Mouse (Mus musculus): ENCODE data around the gene Trpv3. TPM values are rescaled to one million over a fixed set of nuclear protein-coding genes. Genes with fewer than 3 reads are reported as not detected.

The Trpv3 gene
- total and polyA plus RNA-seq, 2 experiments from 2014 or later, result 0.24 to 0.52 TPM

GRCm38 (mm10) chr11:73323906-73324830 is 57.0 kb downstream of the Trpv3 start:
- H3K36me3 ChIP-seq (ENCODE audit: insufficient read depth, low read length), result no peaks in the 10 kb centered on the region
- H3K4me1 ChIP-seq (ENCODE audit: insufficient read depth, low read length), result no peaks in the 10 kb centered on the region
- no peak overlapping the region for H3K27ac ChIP-seq
- no peaks in the 10 kb centered on the region for H3K27me3 ChIP-seq (ENCODE audit: insufficient read depth, low read length)
- H3K4me3 ChIP-seq (ENCODE audit: low read length), result no peak overlapping the region
- no peak for TF ChIP-seq CTCF (IDR thresholded peaks at IDR 0.05; ENCODE audit: low read depth)
- H3K9ac ChIP-seq (replicated peaks; ENCODE audit: low read length), result no peak overlapping the region
- DNase-seq (ENCODE audit: low spot score) (no peak), ATAC-seq (no peak)
- WGBS, result 74% methylated on average over 9 of the region's 9 CpGs
- H3K4me2 ChIP-seq (ENCODE audit: low read depth, low read length), result no peak overlapping the region
- H3K9me3 ChIP-seq (ENCODE audit: low read length), result no peaks in the 10 kb centered on the region

- no peak for ATAC-seq
- no peaks in the 10 kb centered on the region for H3K27me3 ChIP-seq (ENCODE audit: insufficient read depth, low read length)
- TF ChIP-seq CTCF (IDR thresholded peaks at IDR 0.05; ENCODE audit: low read depth), result no peak
- H3K9me3 ChIP-seq (ENCODE audit: low read length), result no peaks in the 10 kb centered on the region
- no peak overlapping the region for H3K4me2 ChIP-seq (ENCODE audit: low read depth, low read length)
- H3K4me1 ChIP-seq (ENCODE audit: insufficient read depth, low read length), result no peaks in the 10 kb centered on the region
- no peak overlapping the region for H3K9ac ChIP-seq (replicated peaks; ENCODE audit: low read length)
- 50% methylated on average over 12 of the region's 12 CpGs for WGBS
- H3K36me3 ChIP-seq (ENCODE audit: insufficient read depth, low read length), result no peaks in the 10 kb centered on the region
- peak; percentile 13 for DNase-seq (ENCODE audit: low spot score)
- H3K4me3 ChIP-seq (ENCODE audit: low read length), result no peak overlapping the region
- H3K27ac ChIP-seq, result peak overlapping the region; percentile 58; the same call in 1 of the 2 replicates
These were observed 59.3 kb downstream of the Trpv3 start for GRCm38 (mm10) chr11:73326485-73326886.

GRCm38 (mm10) chr11:73327361-73327760 is 60.2 kb downstream of the Trpv3 start:
- Histone ChIP-seq H3K4me1 (ENCODE audit: insufficient read depth, low read length) (no peaks in the 10 kb centered on the region), H3K4me3 (ENCODE audit: low read length) (no peak overlapping the region), H3K36me3 (ENCODE audit: insufficient read depth, low read length) (no peaks in the 10 kb centered on the region), H3K4me2 (ENCODE audit: low read depth, low read length) (no peak overlapping the region), H3K27ac (peak overlapping the region; percentile 20; the same call in 1 of the 2 replicates), H3K9me3 (ENCODE audit: low read length) (no peaks in the 10 kb centered on the region), H3K27me3 (ENCODE audit: insufficient read depth, low read length) (no peaks in the 10 kb centered on the region), H3K9ac (replicated peaks; ENCODE audit: low read length) (no peak overlapping the region)
- no peak for ATAC-seq
- WGBS, result 49% methylated on average over 4 of the region's 4 CpGs
- DNase-seq (ENCODE audit: low spot score), result peak; percentile 26
- no peak for TF ChIP-seq CTCF (IDR thresholded peaks at IDR 0.05; ENCODE audit: low read depth)

- Histone ChIP-seq H3K27me3 (ENCODE audit: insufficient read depth, low read length) (no peaks in the 10 kb centered on the region), H3K4me1 (ENCODE audit: insufficient read depth, low read length) (no peaks in the 10 kb centered on the region), H3K4me2 (ENCODE audit: low read depth, low read length) (no peak within 1 kb of the TSS), H3K4me3 (ENCODE audit: low read length) (no peak within 1 kb of the TSS), H3K36me3 (ENCODE audit: insufficient read depth, low read length) (no peaks in the 10 kb centered on the region), H3K9me3 (ENCODE audit: low read length) (no peaks in the 10 kb centered on the region), H3K27ac (no peak within 1 kb of the TSS), H3K9ac (replicated peaks; ENCODE audit: low read length) (no peak within 1 kb of the TSS)
- ATAC-seq (no peak), DNase-seq (ENCODE audit: low spot score) (no peak)
- WGBS, result 83% methylated on average over 27 of the region's 27 CpGs
- no peak for TF ChIP-seq CTCF (IDR thresholded peaks at IDR 0.05; ENCODE audit: low read depth)
These were observed 62.3 kb downstream of the Trpv3 start, which contains the start of the genes Aspa, Gm49340 and Spata22 for GRCm38 (mm10) chr11:73329442-73329841. Aspa (minus strand) TSS chr11:73329596. Gm49340 (plus strand) TSS chr11:73329741. Spata22 (plus strand) TSS chr11:73329741.

- H3K4me1 ChIP-seq (ENCODE audit: insufficient read depth, low read length), result no peaks in the 10 kb centered on the region
- TF ChIP-seq CTCF (IDR thresholded peaks at IDR 0.05; ENCODE audit: low read depth), result no peak
- peak; percentile 28 for DNase-seq (ENCODE audit: low spot score)
- no peaks in the 10 kb centered on the region for H3K36me3 ChIP-seq (ENCODE audit: insufficient read depth, low read length)
- H3K27me3 ChIP-seq (ENCODE audit: insufficient read depth, low read length), result no peaks in the 10 kb centered on the region
- 59% methylated on average over 2 of the region's 2 CpGs for WGBS
- H3K9ac ChIP-seq (replicated peaks; ENCODE audit: low read length), result no peak overlapping the region
- no peak overlapping the region for H3K4me3 ChIP-seq (ENCODE audit: low read length)
- peak overlapping the region; percentile 69; the same call in 1 of the 2 replicates for H3K27ac ChIP-seq
- no peak overlapping the region for H3K4me2 ChIP-seq (ENCODE audit: low read depth, low read length)
- no peak for ATAC-seq
- no peaks in the 10 kb centered on the region for H3K9me3 ChIP-seq (ENCODE audit: low read length)
These were observed 66.2 kb downstream of the Trpv3 start for GRCm38 (mm10) chr11:73333357-73333756.

GRCm38 (mm10) chr11:73336919-73337318 is 69.7 kb downstream of the Trpv3 start:
- Histone ChIP-seq H3K27ac (no peak overlapping the region), H3K4me1 (ENCODE audit: insufficient read depth, low read length) (no peaks in the 10 kb centered on the region), H3K27me3 (ENCODE audit: insufficient read depth, low read length) (no peaks in the 10 kb centered on the region), H3K36me3 (ENCODE audit: insufficient read depth, low read length) (no peaks in the 10 kb centered on the region), H3K4me2 (ENCODE audit: low read depth, low read length) (no peak overlapping the region), H3K9me3 (ENCODE audit: low read length) (no peaks in the 10 kb centered on the region), H3K9ac (replicated peaks; ENCODE audit: low read length) (no peak overlapping the region), H3K4me3 (ENCODE audit: low read length) (no peak overlapping the region)
- no peak for TF ChIP-seq CTCF (IDR thresholded peaks at IDR 0.05; ENCODE audit: low read depth)
- DNase-seq (ENCODE audit: low spot score), result no peak
- ATAC-seq, result no peak
- WGBS, result 89% methylated on average over 4 of the region's 4 CpGs

Other genes starting within 250 kb of the Trpv3 start
- 27.4 and 32.5 TPM in 2 replicates for gene Camkk1, start 248.4 kb upstream of the Trpv3 start, total RNA-seq (2014; rRNA removed)
- gene Camkk1, start 248.4 kb upstream of the Trpv3 start, polyA plus RNA-seq (2015; fragmentation: Nextera tagmentation; extraction: Ambion mirVana), result 26.5 and 26.7 TPM in 2 replicates
- 5.2 and 6.9 TPM in 2 replicates for gene Ncbp3, start 219.6 kb upstream of the Trpv3 start, total RNA-seq (2014; rRNA removed)
- gene Ncbp3, start 219.6 kb upstream of the Trpv3 start, polyA plus RNA-seq (2015; fragmentation: Nextera tagmentation; extraction: Ambion mirVana), result 7.3 and 7.7 TPM in 2 replicates
- 0.16 and 0.18 TPM in 2 replicates for gene Itgae, start 176.8 kb upstream of the Trpv3 start, total RNA-seq (2014; rRNA removed)
- 0.14 and 0.31 TPM in 2 replicates for gene Itgae, start 176.8 kb upstream of the Trpv3 start, polyA plus RNA-seq (2015; fragmentation: Nextera tagmentation; extraction: Ambion mirVana)
- 1.8 and 3.3 TPM in 2 replicates for gene Haspin, start 129.1 kb upstream of the Trpv3 start, total RNA-seq (2014; rRNA removed)
- 2.4 and 3.4 TPM in 2 replicates for gene Haspin, start 129.1 kb upstream of the Trpv3 start, polyA plus RNA-seq (2015; fragmentation: Nextera tagmentation; extraction: Ambion mirVana)
- 1.2 and 3.5 TPM in 2 replicates for gene P2rx5, start 107.0 kb upstream of the Trpv3 start, total RNA-seq (2014; rRNA removed)
- 0.48 and 0.97 TPM in 2 replicates for gene P2rx5, start 107.0 kb upstream of the Trpv3 start, polyA plus RNA-seq (2015; fragmentation: Nextera tagmentation; extraction: Ambion mirVana)
- gene Emc6, start 90.4 kb upstream of the Trpv3 start, total RNA-seq (2014; rRNA removed), result 113 and 156 TPM in 2 replicates
- 188 and 191 TPM in 2 replicates for gene Emc6, start 90.4 kb upstream of the Trpv3 start, polyA plus RNA-seq (2015; fragmentation: Nextera tagmentation; extraction: Ambion mirVana)
- gene Tax1bp3, start 90.3 kb upstream of the Trpv3 start, total RNA-seq (2014; rRNA removed), result 34.7 and 46.4 TPM in 2 replicates
- 95.7 and 97.7 TPM in 2 replicates for gene Tax1bp3, start 90.3 kb upstream of the Trpv3 start, polyA plus RNA-seq (2015; fragmentation: Nextera tagmentation; extraction: Ambion mirVana)
- gene Ctns, start 68.3 kb upstream of the Trpv3 start, total RNA-seq (2014; rRNA removed), result 20.2 and 20.9 TPM in 2 replicates
- gene Ctns, start 68.3 kb upstream of the Trpv3 start, polyA plus RNA-seq (2015; fragmentation: Nextera tagmentation; extraction: Ambion mirVana), result 13.0 and 14.0 TPM in 2 replicates
- 2.2 and 3.4 TPM in 2 replicates for gene Shpk, start 67.9 kb upstream of the Trpv3 start, total RNA-seq (2014; rRNA removed)
- 2.2 and 2.8 TPM in 2 replicates for gene Shpk, start 67.9 kb upstream of the Trpv3 start, polyA plus RNA-seq (2015; fragmentation: Nextera tagmentation; extraction: Ambion mirVana)
- 0.63 and 1.6 TPM in 2 replicates for gene Trpv1, start 33.1 kb upstream of the Trpv3 start, total RNA-seq (2014; rRNA removed)
- gene Trpv1, start 33.1 kb upstream of the Trpv3 start, polyA plus RNA-seq (2015; fragmentation: Nextera tagmentation; extraction: Ambion mirVana), result 0.29 and 0.30 TPM in 2 replicates
- 5.9 and 7.8 TPM in 2 replicates for gene Aspa, start 62.2 kb downstream of the Trpv3 start, total RNA-seq (2014; rRNA removed)
- gene Aspa, start 62.2 kb downstream of the Trpv3 start, polyA plus RNA-seq (2015; fragmentation: Nextera tagmentation; extraction: Ambion mirVana), result 7.3 and 8.3 TPM in 2 replicates
- not detected in 2 replicates for gene Gm49340, start 62.4 kb downstream of the Trpv3 start, total RNA-seq (2014; rRNA removed)
- gene Gm49340, start 62.4 kb downstream of the Trpv3 start, polyA plus RNA-seq (2015; fragmentation: Nextera tagmentation; extraction: Ambion mirVana), result not detected in 2 replicates
- gene Spata22, start 62.4 kb downstream of the Trpv3 start, total RNA-seq (2014; rRNA removed), result not detected in 2 replicates
- 0.33 and 0.34 TPM in 2 replicates for gene Spata22, start 62.4 kb downstream of the Trpv3 start, polyA plus RNA-seq (2015; fragmentation: Nextera tagmentation; extraction: Ambion mirVana)
- not detected in 2 replicates for gene Olfr20, start 83.4 kb downstream of the Trpv3 start, total RNA-seq (2014; rRNA removed)
- not detected in 2 replicates for gene Olfr20, start 83.4 kb downstream of the Trpv3 start, polyA plus RNA-seq (2015; fragmentation: Nextera tagmentation; extraction: Ambion mirVana)
- gene Olfr376, start 103.9 kb downstream of the Trpv3 start, total RNA-seq (2014; rRNA removed), result not detected in 2 replicates
- not detected in 2 replicates for gene Olfr376, start 103.9 kb downstream of the Trpv3 start, polyA plus RNA-seq (2015; fragmentation: Nextera tagmentation; extraction: Ambion mirVana)
- not detected in 2 replicates for gene Olfr1, start 132.2 kb downstream of the Trpv3 start, total RNA-seq (2014; rRNA removed)
- not detected in 2 replicates for gene Olfr1, start 132.2 kb downstream of the Trpv3 start, polyA plus RNA-seq (2015; fragmentation: Nextera tagmentation; extraction: Ambion mirVana)
- not detected in 2 replicates for gene Olfr378, start 161.1 kb downstream of the Trpv3 start, total RNA-seq (2014; rRNA removed)
- not detected in 2 replicates for gene Olfr378, start 161.1 kb downstream of the Trpv3 start, polyA plus RNA-seq (2015; fragmentation: Nextera tagmentation; extraction: Ambion mirVana)
- not detected in 2 replicates for gene Olfr380, start 190.1 kb downstream of the Trpv3 start, total RNA-seq (2014; rRNA removed)
- gene Olfr380, start 190.1 kb downstream of the Trpv3 start, polyA plus RNA-seq (2015; fragmentation: Nextera tagmentation; extraction: Ambion mirVana), result not detected in 2 replicates
- gene Olfr381, start 224.2 kb downstream of the Trpv3 start, total RNA-seq (2014; rRNA removed), result not detected in 2 replicates
- not detected in 2 replicates for gene Olfr381, start 224.2 kb downstream of the Trpv3 start, polyA plus RNA-seq (2015; fragmentation: Nextera tagmentation; extraction: Ambion mirVana)
- not detected in 2 replicates for gene Olfr382, start 249.8 kb downstream of the Trpv3 start, total RNA-seq (2014; rRNA removed)
- gene Olfr382, start 249.8 kb downstream of the Trpv3 start, polyA plus RNA-seq (2015; fragmentation: Nextera tagmentation; extraction: Ambion mirVana), result not detected in 2 replicates